Mouse (Mus musculus): ENCODE results near the gene Fam53a. TPM values are rescaled to one million over a fixed set of nuclear protein-coding genes. Genes with fewer than 3 reads are reported as not detected.

Gene Fam53a
- polyA plus RNA-seq, 1 experiment from 2014 or later: 74.4 TPM

GRCm38 (mm10) chr5:33657251-33657786 is 27.9 kb upstream of the Fam53a start:
- peak overlapping the region; percentile 96 for H3K4me2 ChIP-seq (ENCODE audit: low read depth, low read length, severe bottlenecking)
- H3K9me3 ChIP-seq (ENCODE audit: control insufficient read depth, low read length): no peaks in the 10 kb centered on the region
- peaks cover 12% of the 10 kb centered on the region; the same call in 1 of the 2 replicates for H3K4me1 ChIP-seq (replicated peaks; ENCODE audit: control insufficient read depth, insufficient read depth, low read length)
- peak overlapping the region; percentile 74 for H3K9ac ChIP-seq (ENCODE audit: low read length)
- H3K36me3 ChIP-seq (ENCODE audit: control insufficient read depth, insufficient read depth, low read length): peaks cover 13% of the 10 kb centered on the region; the same call in 1 of the 2 replicates
- WGBS: under 1% methylated on average over 32 of the region's 32 CpGs
- H3K4me3 ChIP-seq (ENCODE audit: low read depth, low read length): peak overlapping the region; percentile 68
- ATAC-seq (replicated peaks; ENCODE audit: low FRiP score): no peak; the same call in 1 of the 2 replicates
- H3K27me3 ChIP-seq (ENCODE audit: control insufficient read depth, insufficient read depth, low read length): no peaks in the 10 kb centered on the region
- no peak overlapping the region; the same call in 1 of the 2 replicates for H3K27ac ChIP-seq (ENCODE audit: low read depth, low read length)
- DNase-seq (ENCODE audit: low spot score): no peak

- DNase-seq (ENCODE audit: low spot score) (no peak), ATAC-seq (replicated peaks; ENCODE audit: low FRiP score) (no peak)
- Histone ChIP-seq H3K4me3 (ENCODE audit: low read depth, low read length) (peak overlapping the region; percentile 68), H3K27me3 (ENCODE audit: control insufficient read depth, insufficient read depth, low read length) (no peaks in the 10 kb centered on the region), H3K9me3 (ENCODE audit: control insufficient read depth, low read length) (no peaks in the 10 kb centered on the region), H3K27ac (ENCODE audit: low read depth, low read length) (no peak overlapping the region), H3K4me2 (ENCODE audit: low read depth, low read length, severe bottlenecking) (peak overlapping the region; percentile 96), H3K9ac (ENCODE audit: low read length) (peak overlapping the region; percentile 74), H3K36me3 (ENCODE audit: control insufficient read depth, insufficient read depth, low read length) (peaks cover 13% of the 10 kb centered on the region; the same call in 1 of the 2 replicates), H3K4me1 (replicated peaks; ENCODE audit: control insufficient read depth, insufficient read depth, low read length) (peaks cover 12% of the 10 kb centered on the region; the same call in 1 of the 2 replicates)
- WGBS: 57% methylated on average over 1 of the region's 1 CpGs
These were observed 27.3 kb upstream of the Fam53a start for GRCm38 (mm10) chr5:33656739-33657138.

- no peak overlapping the region for H3K9ac ChIP-seq (ENCODE audit: low read length)
- 94% methylated on average over 10 of the region's 10 CpGs for WGBS
- no peak overlapping the region for H3K4me3 ChIP-seq (ENCODE audit: low read depth, low read length)
- no peaks in the 10 kb centered on the region for H3K27me3 ChIP-seq (ENCODE audit: control insufficient read depth, insufficient read depth, low read length)
- H3K27ac ChIP-seq (ENCODE audit: low read depth, low read length): no peak overlapping the region
- peaks cover 18% of the 10 kb centered on the region for H3K4me1 ChIP-seq (replicated peaks; ENCODE audit: control insufficient read depth, insufficient read depth, low read length)
- H3K9me3 ChIP-seq (ENCODE audit: control insufficient read depth, low read length): no peaks in the 10 kb centered on the region
- no peak for ATAC-seq (replicated peaks; ENCODE audit: low FRiP score)
- DNase-seq (ENCODE audit: low spot score): no peak
- peaks cover 4% of the 10 kb centered on the region; the same call in 1 of the 2 replicates for H3K36me3 ChIP-seq (ENCODE audit: control insufficient read depth, insufficient read depth, low read length)
- no peak overlapping the region for H3K4me2 ChIP-seq (ENCODE audit: low read depth, low read length, severe bottlenecking)
These were observed 25.9 kb upstream of the Fam53a start for GRCm38 (mm10) chr5:33655251-33655840.

DNA sequence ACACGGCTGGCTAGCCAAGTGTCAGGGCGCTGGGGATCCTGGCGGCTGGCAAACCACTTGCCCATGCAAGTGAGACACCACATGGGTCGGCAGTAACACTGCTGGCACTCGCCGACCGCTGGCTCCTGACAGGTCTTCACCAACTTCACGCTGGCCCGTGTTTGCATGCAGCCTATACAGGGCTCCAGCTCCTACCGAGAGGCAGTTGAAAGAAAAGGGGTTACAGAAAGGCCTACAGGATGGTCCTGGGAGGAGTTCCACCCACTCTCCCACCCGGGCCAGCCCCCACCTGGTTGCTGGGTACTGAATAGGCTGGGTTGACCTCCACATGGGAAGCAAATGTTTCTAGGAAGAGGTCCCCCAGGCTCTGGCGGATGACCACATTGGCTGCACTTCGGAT is 25.0 kb upstream of the Fam53a start:
- DNase-seq (ENCODE audit: low spot score) (no peak), ATAC-seq (replicated peaks; ENCODE audit: low FRiP score) (no peak)
- Histone ChIP-seq H3K36me3 (ENCODE audit: control insufficient read depth, insufficient read depth, low read length) (peaks cover 4% of the 10 kb centered on the region; the same call in 1 of the 2 replicates), H3K4me1 (replicated peaks; ENCODE audit: control insufficient read depth, insufficient read depth, low read length) (peaks cover 22% of the 10 kb centered on the region), H3K9me3 (ENCODE audit: control insufficient read depth, low read length) (no peaks in the 10 kb centered on the region), H3K9ac (ENCODE audit: low read length) (no peak overlapping the region), H3K4me2 (ENCODE audit: low read depth, low read length, severe bottlenecking) (no peak overlapping the region), H3K27me3 (ENCODE audit: control insufficient read depth, insufficient read depth, low read length) (no peaks in the 10 kb centered on the region), H3K4me3 (ENCODE audit: low read depth, low read length) (no peak overlapping the region), H3K27ac (ENCODE audit: low read depth, low read length) (no peak overlapping the region)
- WGBS: 95% methylated on average over 13 of the region's 13 CpGs

GRCm38 (mm10) chr5:33652783-33653173 is 23.3 kb upstream of the Fam53a start:
- no peak for DNase-seq (ENCODE audit: low spot score)
- Histone ChIP-seq H3K4me2 (ENCODE audit: low read depth, low read length, severe bottlenecking) (peak overlapping the region; percentile 79), H3K9me3 (ENCODE audit: control insufficient read depth, low read length) (no peaks in the 10 kb centered on the region), H3K9ac (ENCODE audit: low read length) (peak overlapping the region; percentile 64; the same call in 1 of the 2 replicates), H3K27me3 (ENCODE audit: control insufficient read depth, insufficient read depth, low read length) (no peaks in the 10 kb centered on the region), H3K4me3 (ENCODE audit: low read depth, low read length) (peak overlapping the region; percentile 70; the same call in 1 of the 2 replicates), H3K4me1 (replicated peaks; ENCODE audit: control insufficient read depth, insufficient read depth, low read length) (peaks cover 25% of the 10 kb centered on the region), H3K36me3 (ENCODE audit: control insufficient read depth, insufficient read depth, low read length) (peaks cover 6% of the 10 kb centered on the region; the same call in 1 of the 2 replicates), H3K27ac (ENCODE audit: low read depth, low read length) (peak overlapping the region; percentile 94)
- peak; percentile 44 for ATAC-seq (replicated peaks; ENCODE audit: low FRiP score)
- WGBS: 5% methylated on average over 9 of the region's 9 CpGs

DNA sequence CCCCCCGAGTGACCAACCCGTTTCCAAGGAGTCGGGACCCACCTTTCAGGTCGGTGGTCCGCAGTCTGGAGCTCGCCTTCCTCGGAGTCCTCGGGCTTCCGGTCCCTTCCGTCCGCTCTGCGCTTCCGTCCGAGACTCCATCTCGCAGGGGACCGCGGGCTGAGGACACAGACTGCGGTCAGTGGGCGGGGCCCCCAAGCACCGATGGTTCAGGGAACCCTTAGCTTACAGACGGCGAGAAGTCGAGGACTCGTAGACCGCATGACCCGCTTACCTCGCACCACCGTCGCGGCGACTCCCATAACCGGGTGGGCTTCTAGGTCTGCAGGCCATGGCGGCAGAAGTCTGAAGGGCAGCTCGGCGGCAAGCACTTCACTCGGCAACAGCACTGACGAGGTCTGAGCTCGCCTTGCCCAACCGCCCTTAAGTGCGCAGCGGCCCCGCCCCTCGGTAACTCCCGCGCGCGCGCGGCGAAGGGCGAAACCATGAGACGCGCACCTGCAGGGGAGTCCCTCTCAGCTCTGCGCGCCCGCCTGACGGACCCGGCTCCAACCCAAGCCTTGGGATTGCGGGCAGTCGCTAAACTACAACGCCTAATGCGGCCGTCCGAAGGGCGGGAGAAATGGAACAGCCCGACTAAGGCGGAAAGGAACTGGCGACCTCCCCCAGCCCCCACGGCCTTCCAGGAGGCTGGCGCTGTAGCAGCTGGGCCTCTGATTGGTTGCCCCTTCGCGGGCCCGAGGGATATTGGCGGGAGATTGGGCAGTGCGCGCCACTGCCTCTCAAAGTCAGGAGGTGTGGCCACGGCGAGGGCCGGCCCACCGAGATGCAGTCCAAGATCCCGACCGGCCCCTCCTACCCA is 22.7 kb upstream of the Fam53a start, which contains the start of gene Slbp:
Gene Slbp (minus strand): TSS at position 654 of the 862 bp plus-strand sequence.
- Histone ChIP-seq H3K27ac (ENCODE audit: low read depth, low read length) (peak within 1 kb of the TSS; percentile 94), H3K36me3 (ENCODE audit: control insufficient read depth, insufficient read depth, low read length) (peaks cover 7% of the 10 kb centered on the region; the same call in 1 of the 2 replicates), H3K4me3 (ENCODE audit: low read depth, low read length) (peak within 1 kb of the TSS; percentile 70), H3K9ac (ENCODE audit: low read length) (peak within 1 kb of the TSS; percentile 82), H3K4me1 (replicated peaks; ENCODE audit: control insufficient read depth, insufficient read depth, low read length) (peaks cover 25% of the 10 kb centered on the region), H3K4me2 (ENCODE audit: low read depth, low read length, severe bottlenecking) (peak within 1 kb of the TSS; percentile 79), H3K27me3 (ENCODE audit: control insufficient read depth, insufficient read depth, low read length) (no peaks in the 10 kb centered on the region), H3K9me3 (ENCODE audit: control insufficient read depth, low read length) (no peaks in the 10 kb centered on the region)
- ATAC-seq (replicated peaks; ENCODE audit: low FRiP score) (peak; percentile 96), DNase-seq (ENCODE audit: low spot score) (peak; percentile 98)
- under 1% methylated on average over 81 of the region's 82 CpGs for WGBS

DNA sequence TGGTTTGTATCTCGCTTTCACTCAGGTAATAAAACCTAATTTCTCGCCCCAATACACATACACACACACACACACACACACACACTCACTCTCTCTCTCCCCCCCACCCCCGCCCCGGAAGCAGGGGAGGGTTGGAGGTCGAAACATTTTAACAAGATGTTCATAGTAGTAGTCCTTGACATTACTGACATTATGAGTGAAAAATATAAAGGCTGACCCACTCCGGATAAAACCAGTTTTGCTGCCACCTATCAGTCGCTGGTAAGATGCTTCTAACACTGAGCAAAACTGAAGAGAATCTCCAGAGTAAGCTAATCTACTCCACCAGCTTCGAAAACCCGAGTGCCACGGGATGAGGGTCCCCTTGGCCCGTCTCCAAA is 22.1 kb upstream of the Fam53a start:
- H3K4me3 ChIP-seq (ENCODE audit: low read depth, low read length): peak overlapping the region; percentile 70
- DNase-seq (ENCODE audit: low spot score) (no peak), ATAC-seq (replicated peaks; ENCODE audit: low FRiP score) (no peak)
- no peaks in the 10 kb centered on the region for H3K9me3 ChIP-seq (ENCODE audit: control insufficient read depth, low read length)
- H3K27ac ChIP-seq (ENCODE audit: low read depth, low read length): peak overlapping the region; percentile 94
- WGBS: 0% methylated on average over 11 of the region's 11 CpGs
- H3K4me2 ChIP-seq (ENCODE audit: low read depth, low read length, severe bottlenecking): peak overlapping the region; percentile 79
- peak overlapping the region; percentile 82 for H3K9ac ChIP-seq (ENCODE audit: low read length)
- peaks cover 7% of the 10 kb centered on the region; the same call in 1 of the 2 replicates for H3K36me3 ChIP-seq (ENCODE audit: control insufficient read depth, insufficient read depth, low read length)
- no peaks in the 10 kb centered on the region for H3K27me3 ChIP-seq (ENCODE audit: control insufficient read depth, insufficient read depth, low read length)
- peaks cover 19% of the 10 kb centered on the region for H3K4me1 ChIP-seq (replicated peaks; ENCODE audit: control insufficient read depth, insufficient read depth, low read length)

GRCm38 (mm10) chr5:33651017-33651416 is 21.6 kb upstream of the Fam53a start:
- Histone ChIP-seq H3K9me3 (ENCODE audit: control insufficient read depth, low read length) (no peaks in the 10 kb centered on the region), H3K27ac (ENCODE audit: low read depth, low read length) (no peak overlapping the region), H3K4me1 (replicated peaks; ENCODE audit: control insufficient read depth, insufficient read depth, low read length) (peaks cover 18% of the 10 kb centered on the region), H3K36me3 (ENCODE audit: control insufficient read depth, insufficient read depth, low read length) (peaks cover 10% of the 10 kb centered on the region; the same call in 1 of the 2 replicates), H3K4me2 (ENCODE audit: low read depth, low read length, severe bottlenecking) (peak overlapping the region; percentile 79), H3K9ac (ENCODE audit: low read length) (peak overlapping the region; percentile 82), H3K4me3 (ENCODE audit: low read depth, low read length) (peak overlapping the region; percentile 70), H3K27me3 (ENCODE audit: control insufficient read depth, insufficient read depth, low read length) (no peaks in the 10 kb centered on the region)
- 13% methylated on average over 2 of the region's 2 CpGs for WGBS
- ATAC-seq (replicated peaks; ENCODE audit: low FRiP score): no peak
- no peak for DNase-seq (ENCODE audit: low spot score)

Data from forebrain, embryonic 11.5 days (tissue).